Mouse (Mus musculus) intestine, embryonic 14.5 days (tissue): ENCODE data around the gene Lhfpl1. TPM values are rescaled to one million over a fixed set of nuclear protein-coding genes. Genes with fewer than 3 reads are reported as not detected.
A peak's percentile ranks its signal among the peaks of the same experiment; 100 is the strongest.
"Not testable (repeated sequence)": the region's sequence is repeated elsewhere in the genome, so short reads cannot be mapped to it uniquely, and the experiment has no call there.

ENCODE experiments used
- ATAC-seq: fragments of 200-750 bp; cut with Nextera tagmentation; replicated peaks from 2 replicates; pipeline ENCODE4 v1.8.0; 2017; ENCODE audit warnings: low read depth, moderate number of reproducible peaks, moderate TSS enrichment, moderate library complexity; ENCODE audit not compliant: low FRiP score, low TSS enrichment
- DNase-seq: peaks from one replicate; pipeline ENCODE4 v3.0.0-alpha.2; 2018; ENCODE audit warnings: low spot score
- H3K27ac ChIP-seq: fragments of 300-500 bp; sonication (generic); 2 replicates; pipeline ENCODE4 v1.5.1; 2014; ENCODE audit warnings: low read depth, mild to moderate bottlenecking, control low read depth
- H3K27me3 ChIP-seq: fragments of 300-500 bp; sonication (generic); replicated peaks from 2 replicates; pipeline ENCODE4 v1.6.1; 2014; ENCODE audit warnings: low read length, control low read depth; ENCODE audit not compliant: control insufficient read depth, insufficient read depth
- H3K36me3 ChIP-seq: fragments of 300-500 bp; sonication (generic); 2 replicates; pipeline ENCODE4 v1.6.1; 2014; ENCODE audit warnings: low read length, control low read depth; ENCODE audit not compliant: control insufficient read depth, insufficient read depth
- H3K4me1 ChIP-seq: fragments of 300-500 bp; sonication (generic); replicated peaks from 2 replicates; pipeline ENCODE4 v1.6.1; 2014; ENCODE audit warnings: low read length, control low read depth, mixed read lengths; ENCODE audit not compliant: control insufficient read depth, insufficient read depth
- H3K4me2 ChIP-seq: fragments of 300-500 bp; sonication (generic); 2 replicates; pipeline ENCODE4 v1.6.1; 2014; ENCODE audit warnings: low read length
- H3K4me3 ChIP-seq: fragments of 300-500 bp; sonication (generic); 2 replicates; pipeline ENCODE4 v1.5.1; 2014; ENCODE audit warnings: low read depth, low read length, control low read depth, mixed read lengths
- H3K9ac ChIP-seq: fragments of 300-500 bp; sonication (generic); 2 replicates; pipeline ENCODE4 v1.6.1; 2014; ENCODE audit warnings: mild to moderate bottlenecking, low read length
- H3K9me3 ChIP-seq: fragments of 300-500 bp; sonication (generic); 2 replicates; pipeline ENCODE4 v1.6.1; 2016; ENCODE audit warnings: low read length, control low read depth; ENCODE audit not compliant: control insufficient read depth
- WGBS: fragments of 180-500 bp; shearing (Covaris S2); extraction: QIAGEN DNeasy Blood & Tissue Kit; methylation state at CpG from one replicate; pipeline ENCODE4 v1.1.7; 2014; 5-methylcytosine and 5-hydroxymethylcytosine counted together
- polyA plus RNA-seq: library from polyadenylated mRNA; unstranded; fragments of >200 nt; fragmentation: Nextera tagmentation; extraction: Ambion mirVana; gene quantifications from 2 replicates; pipeline ENCODE4 v1.2.1, GENCODE M21; 2014

Gene Lhfpl1
- 0.42 and 0.45 TPM in 2 replicates for polyA plus RNA-seq

DNA sequence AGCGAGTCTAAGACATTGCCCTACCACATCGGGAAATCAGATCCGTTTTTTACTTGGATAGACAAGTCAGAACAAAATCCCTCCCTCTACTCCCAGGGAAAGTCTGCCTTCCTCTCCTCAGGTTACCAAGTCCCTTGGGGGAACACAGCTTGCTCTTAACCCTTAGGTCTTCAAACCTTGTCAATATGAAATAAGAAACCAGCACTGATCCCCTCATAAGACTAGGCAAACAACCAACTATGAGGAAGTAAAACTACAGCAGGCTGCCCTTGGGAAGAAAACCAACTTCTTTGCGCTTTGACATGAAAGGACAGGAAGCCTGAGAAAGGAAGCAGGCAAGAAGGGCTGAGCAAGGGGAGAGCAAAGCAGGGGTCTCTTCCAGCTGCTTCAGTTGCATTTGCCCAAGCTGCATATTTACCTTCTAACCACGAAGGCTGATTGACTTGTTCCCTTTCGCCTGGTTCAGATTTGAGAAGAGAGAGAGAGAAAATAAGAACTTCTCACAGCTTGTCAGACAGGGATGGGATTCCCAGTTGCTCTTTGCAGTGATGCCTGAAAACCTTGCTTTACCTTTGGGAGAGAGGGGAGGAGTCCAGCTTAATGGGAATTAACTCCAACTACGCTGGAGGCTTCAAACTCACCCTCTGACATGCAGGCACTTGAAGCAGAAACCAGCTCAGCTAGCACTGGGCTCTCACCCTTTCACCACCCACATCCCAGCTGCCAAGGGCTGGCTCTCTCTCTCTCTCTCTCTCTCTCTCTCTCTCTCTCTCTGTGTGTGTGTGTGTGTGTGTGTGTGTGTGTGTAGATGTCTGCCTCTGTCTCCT, at the start of gene Lhfpl1:
Gene Lhfpl1, minus strand, starts transcription at position 713 of the 827 bp plus-strand sequence.
- Histone ChIP-seq H3K27me3 (no peaks in the 10 kb centered on the region), H3K4me3 (no peak within 1 kb of the TSS), H3K27ac (no peak within 1 kb of the TSS), H3K36me3 (no peaks in the 10 kb centered on the region), H3K9ac (no peak within 1 kb of the TSS), H3K4me2 (peak within 1 kb of the TSS; percentile 15; the same call in 1 of the 2 replicates), H3K4me1 (no peaks in the 10 kb centered on the region), H3K9me3 (no peaks in the 10 kb centered on the region)
- 24% methylated on average over 7 of the region's 7 CpGs for WGBS
- ATAC-seq: no peak
- peak; percentile 49 for DNase-seq

DNA sequence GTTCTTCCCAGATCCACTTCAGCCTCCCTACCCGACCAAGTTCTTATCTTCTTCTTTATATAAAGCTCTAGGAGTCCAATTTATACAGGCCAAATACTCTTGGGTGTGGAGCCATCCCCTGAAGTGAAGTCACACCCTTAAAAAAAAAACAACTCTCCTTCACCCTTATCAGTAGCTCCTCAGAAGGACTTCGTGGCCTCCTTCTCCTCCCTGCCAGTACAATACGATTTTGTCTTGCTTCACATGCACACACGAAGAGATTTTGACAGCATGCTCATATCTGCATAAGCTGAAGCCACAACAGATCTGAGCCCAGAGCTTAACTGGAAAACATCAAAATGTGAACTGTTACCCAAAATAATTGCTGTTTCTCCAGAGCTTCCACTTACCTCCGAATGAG, 22.9 kb upstream of the Lhfpl1 start:
- H3K27me3 ChIP-seq: no peaks in the 10 kb centered on the region
- H3K4me3 ChIP-seq: no peak overlapping the region
- no peak overlapping the region for H3K4me2 ChIP-seq
- H3K9me3 ChIP-seq: no peaks in the 10 kb centered on the region
- H3K9ac ChIP-seq: no peak overlapping the region
- no peak for DNase-seq
- WGBS: 63% methylated on average over 5 of the region's 5 CpGs
- no peaks in the 10 kb centered on the region for H3K36me3 ChIP-seq
- H3K27ac ChIP-seq: no peak overlapping the region
- ATAC-seq: no peak
- H3K4me1 ChIP-seq: no peaks in the 10 kb centered on the region

DNA sequence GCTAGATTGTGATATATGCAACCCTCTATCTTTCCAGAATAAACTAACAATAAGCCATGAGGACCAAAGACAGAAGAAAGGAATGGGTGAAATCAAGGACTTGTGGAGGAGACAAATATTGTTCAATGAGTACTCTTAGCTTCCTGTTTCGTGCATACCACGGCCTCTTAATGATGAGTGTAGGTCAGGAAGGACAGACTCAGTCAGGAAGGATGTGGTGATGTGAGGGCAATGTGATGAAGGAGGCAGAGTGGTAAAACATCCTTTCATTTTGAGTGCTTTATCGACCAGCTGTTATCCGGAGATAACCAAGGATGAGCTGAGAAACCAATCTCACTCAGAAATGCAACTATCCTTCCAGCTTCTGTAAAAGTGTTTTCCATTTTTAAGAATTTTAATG, 13.6 kb upstream of the Lhfpl1 start:
- Histone ChIP-seq H3K4me1 (no peaks in the 10 kb centered on the region), H3K27ac (no peak overlapping the region), H3K36me3 (no peaks in the 10 kb centered on the region), H3K9me3 (no peaks in the 10 kb centered on the region), H3K4me3 (no peak overlapping the region), H3K4me2 (no peak overlapping the region), H3K27me3 (no peaks in the 10 kb centered on the region), H3K9ac (no peak overlapping the region)
- WGBS: 79% methylated on average over 4 of the region's 4 CpGs
- ATAC-seq (no peak), DNase-seq (no peak)

DNA sequence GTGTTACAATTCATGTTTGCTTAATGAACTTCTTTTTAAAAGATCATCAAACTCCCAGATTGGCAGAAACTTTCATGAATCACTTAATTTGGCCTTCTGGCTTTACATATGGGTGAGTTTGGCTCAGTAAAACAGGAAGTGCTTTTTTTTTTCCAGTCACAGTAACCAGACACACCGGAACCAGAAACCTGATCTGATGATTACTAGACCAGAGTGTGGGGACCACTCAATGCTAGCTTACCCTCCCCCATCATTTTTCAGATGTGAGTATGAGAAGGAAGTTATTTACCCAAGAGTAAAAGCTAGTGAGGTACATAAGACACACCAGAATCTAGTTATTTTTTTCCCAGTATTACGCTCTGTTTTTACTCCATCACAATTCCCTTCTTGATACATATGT, 6.5 kb downstream of the Lhfpl1 start:
- Histone ChIP-seq H3K27me3 (no peaks in the 10 kb centered on the region), H3K4me1 (no peaks in the 10 kb centered on the region), H3K9ac (no peak overlapping the region), H3K36me3 (no peaks in the 10 kb centered on the region), H3K4me2 (no peak overlapping the region), H3K27ac (no peak overlapping the region), H3K4me3 (no peak overlapping the region), H3K9me3 (no peaks in the 10 kb centered on the region)
- WGBS: 62% methylated on average over 2 of the region's 2 CpGs
- ATAC-seq (no peak), DNase-seq (no peak)

DNA sequence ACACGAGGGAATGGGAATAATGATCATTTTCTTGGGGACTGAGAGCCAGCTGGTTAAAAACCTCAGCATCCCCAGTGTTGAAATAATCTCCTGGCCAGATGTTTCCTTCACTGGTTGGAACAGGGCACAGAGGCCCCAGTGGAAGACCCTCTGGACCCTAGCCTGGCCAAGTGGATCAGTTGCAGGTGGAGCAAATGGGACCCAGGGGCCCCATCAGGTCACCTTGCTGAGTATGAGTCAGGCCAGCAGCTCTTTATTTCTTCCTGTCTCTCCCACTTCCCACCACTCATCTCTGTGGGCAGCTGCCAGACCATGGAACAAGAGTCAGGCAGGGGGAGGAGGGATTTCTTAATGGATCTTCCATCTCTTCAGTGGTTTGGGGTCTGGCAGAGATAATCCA, 12.7 kb downstream of the Lhfpl1 start:
- no peak overlapping the region for H3K27ac ChIP-seq
- no peaks in the 10 kb centered on the region for H3K4me1 ChIP-seq
- H3K4me2 ChIP-seq: no peak overlapping the region
- H3K9me3 ChIP-seq: no peaks in the 10 kb centered on the region
- no peak overlapping the region for H3K9ac ChIP-seq
- WGBS: 39% methylated on average over 1 of the region's 1 CpGs
- ATAC-seq: no peak
- H3K36me3 ChIP-seq: no peaks in the 10 kb centered on the region
- no peak overlapping the region for H3K4me3 ChIP-seq
- DNase-seq: no peak
- H3K27me3 ChIP-seq: no peaks in the 10 kb centered on the region

DNA sequence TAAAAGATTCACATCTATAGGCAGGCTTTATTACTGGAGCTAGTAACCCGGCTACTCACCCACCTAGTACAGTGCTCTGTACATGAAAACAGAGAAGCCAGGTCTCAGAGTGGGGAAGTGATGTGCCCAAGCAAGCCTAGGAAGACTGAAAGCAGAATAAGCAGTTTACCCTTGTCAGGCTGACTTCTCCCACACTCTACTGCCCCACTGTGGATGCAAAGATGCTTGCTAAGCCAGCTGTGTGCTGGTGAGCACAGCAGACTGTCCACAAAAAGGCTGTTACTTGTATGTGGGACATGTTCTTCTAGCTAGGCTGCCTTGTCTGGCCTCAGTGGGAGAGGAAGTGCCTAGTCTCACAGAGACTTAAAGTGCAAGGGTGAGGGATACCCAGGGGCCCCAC, 40.3 kb downstream of the Lhfpl1 start:
- no peak for DNase-seq
- ATAC-seq: no peak
- Histone ChIP-seq H3K4me1 (no peaks in the 10 kb centered on the region), H3K27ac (no peak overlapping the region), H3K9ac (no peak overlapping the region), H3K27me3 (no peaks in the 10 kb centered on the region), H3K4me3 (no peak overlapping the region), H3K4me2 (no peak overlapping the region), H3K9me3 (no peaks in the 10 kb centered on the region), H3K36me3 (no peaks in the 10 kb centered on the region)
- 48% methylated on average over 1 of the region's 1 CpGs for WGBS

DNA sequence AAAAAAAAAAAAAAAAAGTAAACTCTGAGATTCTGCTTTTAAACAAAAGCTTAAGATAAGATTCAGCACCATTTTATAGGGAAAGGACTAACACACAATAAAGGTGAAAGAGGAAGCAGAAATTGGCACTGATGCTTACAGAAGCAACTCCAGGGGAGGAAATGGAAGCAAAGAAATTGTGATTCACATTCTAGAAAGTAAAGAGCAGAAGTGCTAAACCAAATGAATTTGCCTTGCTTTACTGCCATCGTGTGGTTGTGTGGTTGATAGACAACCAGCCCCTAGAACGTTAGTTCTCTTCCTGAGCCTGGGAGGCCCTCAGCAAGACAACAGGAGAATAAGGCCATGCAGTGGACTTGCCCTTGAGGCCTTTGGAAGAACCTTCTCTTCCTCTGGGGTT, 41.7 kb downstream of the Lhfpl1 start:
- H3K4me1 ChIP-seq: no peaks in the 10 kb centered on the region
- H3K9ac ChIP-seq: no peak overlapping the region
- peak; percentile 48 for DNase-seq
- H3K4me2 ChIP-seq: no peak overlapping the region
- H3K4me3 ChIP-seq: no peak overlapping the region
- no peak overlapping the region for H3K27ac ChIP-seq
- H3K27me3 ChIP-seq: no peaks in the 10 kb centered on the region
- no peaks in the 10 kb centered on the region for H3K9me3 ChIP-seq
- WGBS: 10% methylated on average over 2 of the region's 2 CpGs
- H3K36me3 ChIP-seq: no peaks in the 10 kb centered on the region
- no peak for ATAC-seq

DNA sequence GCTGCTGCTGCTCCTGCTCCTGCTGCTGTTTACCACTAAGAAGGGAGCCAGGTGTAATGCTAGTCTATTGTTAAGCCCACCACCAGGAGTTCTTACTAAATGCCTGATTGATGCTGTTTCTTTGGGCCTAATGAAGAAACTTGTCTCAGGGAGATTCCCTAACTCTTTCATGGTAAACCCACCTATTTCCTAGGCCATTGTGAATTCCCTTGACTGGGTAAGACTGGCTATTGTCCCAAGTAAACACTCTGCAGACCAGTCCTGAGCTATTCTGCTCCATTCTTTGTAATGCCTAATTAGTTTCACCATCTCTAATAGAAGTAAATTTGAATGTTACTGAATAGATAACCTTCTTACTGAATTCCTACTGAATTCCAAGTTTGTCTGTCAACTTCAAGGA, 48.7 kb downstream of the Lhfpl1 start:
- H3K4me3 ChIP-seq, H3K4me2 ChIP-seq, H3K36me3 ChIP-seq, ATAC-seq, H3K27me3 ChIP-seq, DNase-seq, H3K4me1 ChIP-seq, H3K27ac ChIP-seq, H3K9me3 ChIP-seq, H3K9ac ChIP-seq: not testable (repeated sequence)

DNA sequence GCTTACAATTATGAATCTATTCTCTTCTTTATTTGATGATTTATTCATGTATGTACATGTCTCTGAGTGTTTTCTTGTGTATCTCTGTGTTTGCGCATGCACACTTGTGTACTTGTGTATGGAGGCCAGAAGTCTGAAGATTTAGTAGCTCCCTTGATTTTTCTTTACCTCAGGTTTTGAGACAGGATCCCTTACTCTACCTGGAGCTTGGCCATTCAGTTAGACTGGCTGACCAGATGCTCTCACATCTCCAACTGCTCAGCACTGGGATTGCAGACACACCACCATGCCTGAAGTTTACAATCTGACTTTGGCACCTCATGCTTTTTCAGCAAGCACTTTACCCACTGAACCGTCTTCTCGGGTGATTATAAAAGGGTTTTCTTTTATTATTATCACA, 76.7 kb downstream of the Lhfpl1 start:
- Histone ChIP-seq H3K27ac (no peak overlapping the region), H3K4me2 (no peak overlapping the region), H3K4me1 (no peaks in the 10 kb centered on the region), H3K9me3 (no peaks in the 10 kb centered on the region), H3K27me3 (no peaks in the 10 kb centered on the region), H3K4me3 (no peak overlapping the region), H3K36me3 (no peaks in the 10 kb centered on the region), H3K9ac (no peak overlapping the region)
- DNase-seq (no peak), ATAC-seq (no peak)
- 83% methylated on average over 3 of the region's 3 CpGs for WGBS
